Mouse (Mus musculus) ES-E14 (cell line): ENCODE results near the gene Rgs17. TPM values are rescaled to one million over a fixed set of nuclear protein-coding genes. Genes with fewer than 3 reads are reported as not detected.

Experiments
- DNase-seq: peaks from one replicate; pipeline ENCODE4 v3.0.0-alpha.2; 2013; ENCODE audit warnings: low read depth, low spot score
- H3K27ac ChIP-seq: 2 replicates; pipeline ENCODE4 v1.5.1; 2012; ENCODE audit warnings: low read depth, mild to moderate bottlenecking, low read length, moderate library complexity, mixed read lengths; ENCODE audit not compliant: poor library complexity, insufficient read depth, severe bottlenecking
- H3K36me3 ChIP-seq: 2 replicates; pipeline ENCODE4 v1.6.1; 2012; ENCODE audit warnings: mild to moderate bottlenecking, low read length, moderate library complexity, mixed read lengths; ENCODE audit not compliant: control insufficient read depth, poor library complexity, insufficient read depth, severe bottlenecking
- H3K4me1 ChIP-seq, 2 experiments: fragments of 150-350 bp in 1 of 2; sonication (generic) in 1 of 2; 2 replicates each; pipeline ENCODE4 v1.6.1; 2012; ENCODE audit warnings: low read length in 2 of 2, mild to moderate bottlenecking in 1 of 2, mixed read lengths in 1 of 2; ENCODE audit not compliant: control insufficient read depth in 2 of 2, insufficient read depth in 2 of 2, poor library complexity in 1 of 2
- H3K4me3 ChIP-seq, 2 experiments: fragments of 150-350 bp in 1 of 2; sonication (generic) in 1 of 2; 2 replicates each; pipeline ENCODE4 v1.5.1; 2012; ENCODE audit warnings: low read length in 2 of 2, low read depth in 1 of 2, mild to moderate bottlenecking in 1 of 2, mixed read lengths in 1 of 2; ENCODE audit not compliant: insufficient read depth in 1 of 2, poor library complexity in 1 of 2, severe bottlenecking in 1 of 2
- H3K9ac ChIP-seq: 2 replicates; pipeline ENCODE4 v1.6.1; 2012; ENCODE audit warnings: low read depth, mild to moderate bottlenecking, low read length, mixed read lengths; ENCODE audit not compliant: poor library complexity, insufficient read depth, severe bottlenecking
- H3K9me3 ChIP-seq: fragments of 150-350 bp; sonication (generic); 2 replicates; pipeline ENCODE4 v1.6.1; 2012; ENCODE audit warnings: low read depth, mild to moderate bottlenecking, low read length; ENCODE audit not compliant: control insufficient read depth, insufficient read depth
- CHD2 ChIP-seq: IDR thresholded peaks from 2 replicates; pipeline ENCODE4 v1.6.1; 2014; ENCODE audit warnings: mild to moderate bottlenecking, low read depth, low read length, inconsistent platforms
- HCFC1 ChIP-seq: IDR thresholded peaks from 2 replicates; pipeline ENCODE4 v1.6.1; 2012; ENCODE audit warnings: low read length, inconsistent platforms, borderline replicate concordance; ENCODE audit not compliant: insufficient read depth
- MAFK ChIP-seq: IDR thresholded peaks from 2 replicates; pipeline ENCODE4 v1.6.1; 2014; ENCODE audit warnings: mild to moderate bottlenecking, low read depth, low read length, inconsistent platforms; ENCODE audit not compliant: insufficient read depth
- ZC3H11A ChIP-seq: IDR thresholded peaks from 2 replicates; pipeline ENCODE4 v1.6.1; 2012; ENCODE audit warnings: low read depth, mild to moderate bottlenecking, inconsistent platforms, low read length, borderline replicate concordance
- ZNF384 ChIP-seq: IDR thresholded peaks from 2 replicates; pipeline ENCODE4 v1.6.1; 2012; ENCODE audit warnings: low read depth, low read length, inconsistent platforms
- in situ Hi-C, 2 experiments: fragments of 600-800 bp; cut with MboI; formaldehyde crosslinking; loops; one replicate each; pipeline ENCODE4 v1.15.1; 2025; ENCODE audit warnings: low sequenced_read_pairs in 2 of 2, inconsistent platforms in 1 of 2; ENCODE audit not compliant: unreplicated experiment in 2 of 2
- total RNA-seq: library from RNA; depleted of rRNA; stranded (reverse); fragments of 300-350 nt; gene quantifications from 2 replicates; pipeline ENCODE4 v1.2.3, GENCODE M21; 2012

Gene Rgs17
- total RNA-seq, 1 experiment: 0.85 TPM

DNA sequence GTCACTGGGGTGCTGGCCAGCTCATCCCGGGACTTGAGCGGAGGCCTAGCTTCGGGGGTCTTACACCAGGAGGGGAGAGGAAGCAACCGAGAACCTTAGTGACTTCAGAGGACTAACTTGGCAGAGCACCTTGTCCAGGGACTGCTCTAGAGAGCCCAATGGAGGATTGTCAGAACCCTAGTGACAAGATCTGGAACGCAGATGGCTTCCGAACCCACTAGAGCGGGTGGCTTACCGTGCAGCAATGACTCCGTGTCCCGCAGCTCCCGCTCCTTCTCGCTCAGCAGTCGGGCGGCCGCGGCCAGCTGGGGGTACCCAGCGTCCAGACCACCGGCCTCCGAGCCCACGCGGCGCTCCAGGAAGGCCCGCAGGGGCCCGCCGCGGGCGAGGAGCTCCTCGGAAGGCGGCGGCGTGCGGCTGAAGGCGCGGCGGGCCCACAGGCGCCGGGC lies 98.9 kb downstream of the Rgs17 start:
- TF ChIP-seq CHD2 (no peak), HCFC1 (no peak), MAFK (no peak), ZC3H11A (no peak), ZNF384 (no peak)
- Histone ChIP-seq H3K4me3 (peak overlapping the region; percentile 74 to 82), H3K36me3 (peaks cover 17% of the 10 kb centered on the region; the same call in 1 of the 2 replicates), H3K9me3 (no peaks in the 10 kb centered on the region), H3K9ac (peak overlapping the region; percentile 86), H3K27ac (peak overlapping the region; percentile 55; the same call in 1 of the 2 replicates), H3K4me1 (peaks cover 0 to 5% of the 10 kb centered on the region in 2 experiments; a peak in 2 of 4 replicates)
- in situ Hi-C loops: no loop called here
- no peak for DNase-seq

DNA sequence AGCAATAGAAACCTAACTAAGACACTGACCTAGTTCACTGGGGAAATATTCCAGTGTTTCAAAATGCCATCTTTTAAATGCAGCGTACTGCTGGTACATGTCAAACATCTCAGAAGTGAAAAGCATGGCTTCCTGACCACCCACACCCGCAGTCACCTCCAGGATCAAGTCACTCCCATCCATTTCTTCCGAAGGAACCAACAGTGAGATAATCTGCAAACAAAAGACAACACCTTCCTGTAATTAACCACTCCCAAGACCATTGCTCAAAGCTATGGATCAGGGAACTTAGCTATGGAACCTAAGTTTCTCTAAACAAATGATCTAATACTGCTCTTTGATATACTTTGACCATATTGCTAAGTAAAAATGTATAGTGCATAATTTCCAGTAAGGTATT lies 103.4 kb downstream of the Rgs17 start:
- in situ Hi-C loops: no loop called here
- no peak for DNase-seq
- peaks cover 27% of the 10 kb centered on the region for H3K36me3 ChIP-seq

DNA sequence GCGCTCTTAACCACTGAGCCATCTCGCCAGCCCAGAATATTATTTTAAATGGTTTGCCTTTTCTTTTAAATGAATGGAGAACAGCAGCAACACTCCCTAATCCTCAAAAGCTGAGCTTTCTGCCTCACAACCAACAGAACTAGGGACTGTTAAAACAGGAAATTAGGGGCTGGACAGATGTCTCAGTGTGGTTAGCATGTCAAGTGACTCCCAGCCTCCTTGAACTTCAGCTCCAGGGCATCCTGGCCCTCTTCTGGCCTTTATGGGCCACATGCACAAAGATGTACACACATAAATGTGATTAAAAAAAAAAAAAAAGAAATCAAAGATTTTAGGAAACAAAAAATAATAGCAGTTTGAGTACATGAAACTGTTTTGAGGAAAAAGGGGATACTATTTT lies 106.2 kb downstream of the Rgs17 start:
- Histone ChIP-seq H3K4me1 (no peaks in the 10 kb centered on the region), H3K36me3 (peaks cover 28% of the 10 kb centered on the region), H3K9ac (no peak overlapping the region), H3K4me3 (no peak overlapping the region), H3K9me3 (no peaks in the 10 kb centered on the region), H3K27ac (no peak overlapping the region)
- in situ Hi-C loops: no loop called here
- no peak for DNase-seq
- no peak for TF ChIP-seq HCFC1
- no peak for TF ChIP-seq MAFK
- no peak for TF ChIP-seq CHD2
- no peak for TF ChIP-seq ZNF384
- no peak for TF ChIP-seq ZC3H11A

More for the DNA sequence above, 103.4 kb downstream of the Rgs17 start:
- no peaks in the 10 kb centered on the region for H3K9me3 ChIP-seq
- TF ChIP-seq CHD2: no peak
- TF ChIP-seq MAFK: no peak
- TF ChIP-seq ZC3H11A: no peak
- TF ChIP-seq HCFC1: no peak
- no peak for TF ChIP-seq ZNF384
- H3K4me3 ChIP-seq: no peak overlapping the region
- H3K27ac ChIP-seq: no peak overlapping the region
- no peak overlapping the region for H3K9ac ChIP-seq
- peaks cover 0 to 3% of the 10 kb centered on the region in 2 experiments; a peak in 1 of 4 replicates for H3K4me1 ChIP-seq

DNA sequence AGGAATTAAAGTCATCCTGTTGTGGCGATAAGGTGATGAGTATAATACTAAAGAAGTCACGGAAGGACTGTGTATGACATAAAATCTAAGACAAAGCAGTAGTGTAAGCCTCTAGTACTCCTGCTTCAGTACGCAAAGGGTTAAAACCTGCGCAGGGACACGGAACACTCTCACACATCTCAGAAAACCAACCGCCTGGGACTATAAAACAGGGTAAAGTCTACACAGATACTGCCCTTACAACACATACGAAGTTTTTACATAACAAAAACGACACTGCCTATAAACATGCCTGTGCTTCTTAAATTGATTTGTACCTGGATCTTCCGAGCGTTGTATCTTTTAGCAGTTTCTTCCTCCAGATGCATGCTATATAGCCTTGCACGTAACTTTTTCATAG lies 108.5 kb downstream of the Rgs17 start:
- Histone ChIP-seq H3K9me3 (no peaks in the 10 kb centered on the region), H3K9ac (no peak overlapping the region), H3K36me3 (peaks cover 18% of the 10 kb centered on the region), H3K27ac (no peak overlapping the region), H3K4me3 (no peak overlapping the region), H3K4me1 (no peaks in the 10 kb centered on the region)
- no peak for DNase-seq
- TF ChIP-seq CHD2 (no peak), MAFK (no peak), ZC3H11A (no peak)
- in situ Hi-C loops: no loop called here

DNA sequence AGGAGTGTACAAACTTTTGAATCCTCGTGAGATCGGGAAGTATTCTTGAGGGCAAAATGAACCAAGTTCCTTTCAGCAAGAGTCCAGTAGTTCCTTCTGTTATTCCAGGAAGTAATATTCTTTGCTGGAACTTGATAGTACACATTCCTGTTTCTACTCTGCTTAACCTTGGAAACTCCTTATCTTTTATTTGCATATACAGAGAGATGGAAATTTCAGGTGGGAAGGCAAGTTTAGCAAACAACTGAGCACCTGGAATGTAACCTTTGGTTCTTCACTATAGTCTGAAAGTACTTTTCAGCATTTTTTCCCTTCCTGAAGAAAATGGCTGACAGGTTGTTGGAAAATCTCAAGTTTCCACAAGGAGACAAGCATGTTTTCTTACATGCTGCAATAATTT lies 114.5 kb downstream of the Rgs17 start:
- Histone ChIP-seq H3K9ac (no peak overlapping the region), H3K4me1 (peaks cover 2 to 4% of the 10 kb centered on the region in 2 experiments; a peak in 3 of 4 replicates), H3K9me3 (no peaks in the 10 kb centered on the region), H3K27ac (no peak overlapping the region), H3K36me3 (peaks cover 4% of the 10 kb centered on the region), H3K4me3 (no peak overlapping the region)
- in situ Hi-C loops: no loop called here
- DNase-seq: no peak
- no peak for TF ChIP-seq ZNF384
- no peak for TF ChIP-seq MAFK
- no peak for TF ChIP-seq ZC3H11A
- TF ChIP-seq HCFC1: no peak
- no peak for TF ChIP-seq CHD2
